Comparison of ENCODE assay signal across 16 mouse cellular contexts in genomic region chr15:83529765-83530164, GRCm38 (mm10). TPM values are rescaled to one million over a fixed set of nuclear protein-coding genes. Genes with fewer than 3 reads are reported as not detected.
DNase-seq lines count a peak whose midpoint lies in the region; ATAC-seq and TF ChIP-seq lines count a peak whose summit lies in the region.
"Had no signal": no experiment of that assay in that cellular context is flagged by ENCODE, and none has a peak within 500 bp of the region (broad histone marks: within the 10 kb centered on the region; RNA-seq: fewer than 3 reads in every experiment).

No protein-coding gene starts in this region.

- peak; percentile 49 to 55 for DNase-seq in lung, adult 18-20 months
- DNase-seq in lung, adult 2 months: no peak
- peak; percentile 65 for DNase-seq in lung, postnatal 25 days (ENCODE audit: low spot score)
- no peak for DNase-seq in liver, embryonic 11.5 days (ENCODE audit: low spot score)
- DNase-seq in layer of hippocampus, adult 11-12 months (ENCODE audit: low spot score): no peak
- DNase-seq: layer of hippocampus, adult 9-11 months had no signal

- H3K27me3 ChIP-seq in heart, embryonic 11.5 days (ENCODE audit: control insufficient read depth, insufficient read depth, low read length): peaks cover 6% of the 10 kb centered on the region; the same call in 1 of the 2 replicates
- H3K27me3 ChIP-seq in kidney, embryonic 15.5 days: peaks cover 34% of the 10 kb centered on the region
- H3K27me3 ChIP-seq in forebrain, embryonic 13.5 days: peaks cover 39% of the 10 kb centered on the region
- H3K27me3 ChIP-seq in liver, embryonic 11.5 days (replicated peaks; ENCODE audit: control insufficient read depth, insufficient read depth, low read length): peaks cover 45% of the 10 kb centered on the region

- 0 out of 2 replicates have a peak, but pooled peaks cover 3% of the 10 kb centered on the region for H3K36me3 ChIP-seq in heart, embryonic 11.5 days (ENCODE audit: control insufficient read depth, insufficient read depth, low read length)
- H3K36me3 ChIP-seq in kidney, embryonic 15.5 days: no peaks in the 10 kb centered on the region
- H3K36me3 ChIP-seq in forebrain, embryonic 13.5 days (ENCODE audit: poor library complexity, severe bottlenecking): no peaks in the 10 kb centered on the region
- no peaks in the 10 kb centered on the region for H3K36me3 ChIP-seq in liver, embryonic 11.5 days (ENCODE audit: control insufficient read depth, insufficient read depth, low read length)
- H3K36me3 ChIP-seq: embryonic facial prominence, embryonic 10.5 days; hindbrain, embryonic 10.5 days; limb, embryonic 15.5 days; midbrain, embryonic 10.5 days; neural tube, embryonic 12.5 days; stomach, embryonic 15.5 days had no signal

- H3K4me3 ChIP-seq in lung, adult 2 months (replicated peaks; ENCODE audit: extremely low read depth, low read depth, low read length): no peak overlapping the region
- no peak overlapping the region for H3K4me3 ChIP-seq in heart, embryonic 11.5 days (ENCODE audit: low read depth, low read length)
- no peak overlapping the region for H3K4me3 ChIP-seq in kidney, embryonic 15.5 days (replicated peaks)
- no peak overlapping the region for H3K4me3 ChIP-seq in forebrain, embryonic 13.5 days
- H3K4me3 ChIP-seq in liver, embryonic 11.5 days (ENCODE audit: low read depth, low read length): no peak overlapping the region
- H3K4me3 ChIP-seq: embryonic facial prominence, embryonic 10.5 days; hindbrain, embryonic 10.5 days; limb, embryonic 15.5 days; midbrain, embryonic 10.5 days; neural tube, embryonic 12.5 days; stomach, embryonic 15.5 days had no signal

- H3K4me1 ChIP-seq in lung, adult 2 months (ENCODE audit: control insufficient read depth, insufficient read depth, low read length): peaks cover 30% of the 10 kb centered on the region
- H3K4me1 ChIP-seq in heart, embryonic 11.5 days (ENCODE audit: control insufficient read depth, insufficient read depth, low read length): peaks cover 54% of the 10 kb centered on the region
- H3K4me1 ChIP-seq in kidney, embryonic 15.5 days: peaks cover 57% of the 10 kb centered on the region
- peaks cover 15% of the 10 kb centered on the region for H3K4me1 ChIP-seq in forebrain, embryonic 13.5 days
- H3K4me1 ChIP-seq in liver, embryonic 11.5 days (replicated peaks; ENCODE audit: control insufficient read depth, insufficient read depth, low read length): peaks cover 15% of the 10 kb centered on the region

- ATAC-seq in heart, embryonic 11.5 days (replicated peaks; ENCODE audit: insufficient number of reproducible peaks, low FRiP score, low TSS enrichment): no peak
- no peak for ATAC-seq in kidney, embryonic 15.5 days (replicated peaks; ENCODE audit: low FRiP score)
- ATAC-seq in forebrain, embryonic 13.5 days: no peak
- no peak for ATAC-seq in liver, embryonic 11.5 days (replicated peaks; ENCODE audit: low FRiP score)
- ATAC-seq: forebrain, embryonic 16.5 days had no signal

- no peak for TF ChIP-seq CTCF in lung, adult 2 months (IDR thresholded peaks at IDR 0.05; ENCODE audit: insufficient read depth, low read length)

- TF ChIP-seq POLR2A in lung, adult 2 months (IDR thresholded peaks at IDR 0.05; ENCODE audit: borderline replicate concordance, extremely low read depth, low read depth, low read length): no peak

- no peaks in the 10 kb centered on the region for H3K9me3 ChIP-seq in heart, embryonic 11.5 days (replicated peaks; ENCODE audit: control insufficient read depth, low read length)
- H3K9me3 ChIP-seq in kidney, embryonic 15.5 days (replicated peaks): no peaks in the 10 kb centered on the region
- H3K9me3 ChIP-seq in forebrain, embryonic 13.5 days (replicated peaks): no peaks in the 10 kb centered on the region
- no peaks in the 10 kb centered on the region for H3K9me3 ChIP-seq in liver, embryonic 11.5 days (ENCODE audit: control insufficient read depth, low read length)
- H3K9me3 ChIP-seq: embryonic facial prominence, embryonic 10.5 days; hindbrain, embryonic 10.5 days; limb, embryonic 15.5 days; midbrain, embryonic 10.5 days; neural tube, embryonic 12.5 days; stomach, embryonic 15.5 days had no signal

- H3K27ac ChIP-seq in heart, embryonic 11.5 days (ENCODE audit: low read depth, low read length): no peak overlapping the region
- peak overlapping the region; percentile 59 for H3K27ac ChIP-seq in kidney, embryonic 15.5 days
- no peak overlapping the region for H3K27ac ChIP-seq in forebrain, embryonic 13.5 days
- H3K27ac ChIP-seq in liver, embryonic 11.5 days (ENCODE audit: low read depth, low read length): no peak overlapping the region
- H3K27ac ChIP-seq: embryonic facial prominence, embryonic 10.5 days; hindbrain, embryonic 10.5 days; limb, embryonic 15.5 days; midbrain, embryonic 10.5 days; neural tube, embryonic 12.5 days had no signal

- no peak overlapping the region for H3K9ac ChIP-seq in heart, embryonic 11.5 days (ENCODE audit: low read depth, low read length)
- H3K9ac ChIP-seq in kidney, embryonic 15.5 days: no peak overlapping the region
- no peak overlapping the region for H3K9ac ChIP-seq in forebrain, embryonic 13.5 days
- no peak overlapping the region for H3K9ac ChIP-seq in liver, embryonic 11.5 days (ENCODE audit: low read depth, low read length)
- H3K9ac ChIP-seq: limb, embryonic 15.5 days; neural tube, embryonic 12.5 days; stomach, embryonic 15.5 days had no signal

- 40% methylated on average over 5 of the region's 5 CpGs for WGBS in lung, adult 2 months
- WGBS in heart, embryonic 11.5 days (ENCODE audit: insufficient replicate concordance): 78% methylated on average over 5 of the region's 5 CpGs
- WGBS in kidney, embryonic 15.5 days: 64% methylated on average over 5 of the region's 5 CpGs
- 87% methylated on average over 5 of the region's 5 CpGs for WGBS in forebrain, embryonic 13.5 days
- 74% methylated on average over 5 of the region's 5 CpGs for WGBS in liver, embryonic 11.5 days

- H3K4me2 ChIP-seq in heart, embryonic 11.5 days: peak overlapping the region; percentile 89
- H3K4me2 ChIP-seq in kidney, embryonic 15.5 days: peak overlapping the region; percentile 20; the same call in 1 of the 2 replicates
- H3K4me2 ChIP-seq in forebrain, embryonic 13.5 days: no peak overlapping the region
- no peak overlapping the region for H3K4me2 ChIP-seq in liver, embryonic 11.5 days
- H3K4me2 ChIP-seq: limb, embryonic 15.5 days; neural tube, embryonic 12.5 days; stomach, embryonic 15.5 days had no signal

RNA-seq across cellular contexts. Expression of gene Bik, which starts 3.1 kb away (rescaled TPM):
- 21.8 and 25.1 TPM in 2 replicates for polyA plus RNA-seq in lung, adult 2 months (2012; rRNA removed)
- 31.5 and 33.0 TPM in 2 replicates for polyA plus RNA-seq in heart, embryonic 11.5 days (2014; fragmentation: Nextera tagmentation; extraction: Ambion mirVana)
- polyA plus RNA-seq in kidney, embryonic 15.5 days (2015; fragmentation: Nextera tagmentation; extraction: Ambion mirVana): 10.6 and 11.0 TPM in 2 replicates
- 1.5 and 1.6 TPM in 2 replicates for polyA plus RNA-seq in forebrain, embryonic 13.5 days (2015; fragmentation: Nextera tagmentation; extraction: Ambion mirVana)
- 4.0 and 5.6 TPM in 2 replicates for polyA plus RNA-seq in liver, embryonic 11.5 days (2014; fragmentation: Nextera tagmentation; extraction: Ambion mirVana)

RNA-seq across cellular contexts. Expression of gene Ttll1, which starts 19.1 kb away (rescaled TPM):
- polyA plus RNA-seq in lung, adult 2 months (2012; rRNA removed): 9.0 and 12.6 TPM in 2 replicates
- polyA plus RNA-seq in heart, embryonic 11.5 days (2014; fragmentation: Nextera tagmentation; extraction: Ambion mirVana): 18.7 and 20.4 TPM in 2 replicates
- polyA plus RNA-seq in kidney, embryonic 15.5 days (2015; fragmentation: Nextera tagmentation; extraction: Ambion mirVana): 25.3 and 28.7 TPM in 2 replicates
- 69.8 and 79.8 TPM in 2 replicates for polyA plus RNA-seq in forebrain, embryonic 13.5 days (2015; fragmentation: Nextera tagmentation; extraction: Ambion mirVana)
- 12.6 and 14.5 TPM in 2 replicates for polyA plus RNA-seq in liver, embryonic 11.5 days (2014; fragmentation: Nextera tagmentation; extraction: Ambion mirVana)

RNA-seq across cellular contexts. Expression of gene Tspo, which starts 33.6 kb away (rescaled TPM):
- polyA plus RNA-seq in lung, adult 2 months (2012; rRNA removed): 396 and 550 TPM in 2 replicates
- polyA plus RNA-seq in heart, embryonic 11.5 days (2014; fragmentation: Nextera tagmentation; extraction: Ambion mirVana): 129 and 136 TPM in 2 replicates
- polyA plus RNA-seq in kidney, embryonic 15.5 days (2015; fragmentation: Nextera tagmentation; extraction: Ambion mirVana): 69.2 and 77.2 TPM in 2 replicates
- polyA plus RNA-seq in forebrain, embryonic 13.5 days (2015; fragmentation: Nextera tagmentation; extraction: Ambion mirVana): 12.2 and 14.7 TPM in 2 replicates
- polyA plus RNA-seq in liver, embryonic 11.5 days (2014; fragmentation: Nextera tagmentation; extraction: Ambion mirVana): 144 and 150 TPM in 2 replicates

RNA-seq across cellular contexts. Expression of gene Mcat, which starts 33.8 kb away (rescaled TPM):
- 17.4 and 17.9 TPM in 2 replicates for polyA plus RNA-seq in lung, adult 2 months (2012; rRNA removed)
- polyA plus RNA-seq in heart, embryonic 11.5 days (2014; fragmentation: Nextera tagmentation; extraction: Ambion mirVana): 28.3 and 30.3 TPM in 2 replicates
- polyA plus RNA-seq in kidney, embryonic 15.5 days (2015; fragmentation: Nextera tagmentation; extraction: Ambion mirVana): 35.1 and 36.6 TPM in 2 replicates
- polyA plus RNA-seq in forebrain, embryonic 13.5 days (2015; fragmentation: Nextera tagmentation; extraction: Ambion mirVana): 32.4 and 38.9 TPM in 2 replicates
- polyA plus RNA-seq in liver, embryonic 11.5 days (2014; fragmentation: Nextera tagmentation; extraction: Ambion mirVana): 38.6 and 39.3 TPM in 2 replicates

Comparison
In these comparisons a context has a peak if more than half of its experiments do, and no peak if none do; other contexts are left out.
1. DNase-seq: peak in lung, adult 18-20 months (2 of 2) and lung, postnatal 25 days (single experiment); none in lung, adult 2 months (single experiment), liver, embryonic 11.5 days (single experiment) and layer of hippocampus, adult 11-12 months (single experiment).
2. H3K4me2 ChIP-seq: peak in heart, embryonic 11.5 days (single experiment) and kidney, embryonic 15.5 days (single experiment); none in forebrain, embryonic 13.5 days (single experiment) and liver, embryonic 11.5 days (single experiment).